Mouse (Mus musculus): ENCODE data around the gene Plekhg5.
A peak's percentile ranks its signal among the peaks of the same experiment; 100 is the strongest.

The Plekhg5 gene

DNA sequence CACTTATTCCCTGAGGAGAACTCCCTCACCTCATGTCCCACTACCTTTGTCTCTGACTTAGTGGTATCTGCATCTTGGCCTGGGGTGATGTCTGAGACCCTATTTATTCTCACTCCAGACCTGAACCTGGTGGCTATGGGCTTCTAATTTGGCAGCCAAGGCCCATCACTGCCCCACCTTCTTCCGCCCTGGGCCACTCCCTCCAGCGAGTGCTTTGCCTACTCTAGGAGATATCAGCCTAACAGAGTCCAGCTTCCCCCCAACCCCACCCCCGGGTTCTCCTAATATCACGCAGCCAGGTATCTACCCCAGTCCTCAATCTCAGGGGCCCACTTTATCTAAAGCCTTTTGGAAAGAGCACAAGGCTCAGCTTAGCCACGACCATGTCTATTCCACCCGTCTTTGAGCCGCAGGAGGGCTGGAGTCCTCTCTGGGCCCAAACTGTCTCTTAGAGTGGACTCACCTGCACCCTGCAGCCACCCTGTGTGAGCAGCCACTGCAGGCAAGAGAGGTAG lies 79.2 kb downstream of the Plekhg5 start:
- DNase-seq = no peak

GRCm38 (mm10) chr4:152151966-152152544 lies 79.8 kb downstream of the Plekhg5 start, which contains the start of gene Espn:
Gene Espn (minus strand): TSS chr4:152152371.
- DNase-seq = peak; percentile 63

DNA sequence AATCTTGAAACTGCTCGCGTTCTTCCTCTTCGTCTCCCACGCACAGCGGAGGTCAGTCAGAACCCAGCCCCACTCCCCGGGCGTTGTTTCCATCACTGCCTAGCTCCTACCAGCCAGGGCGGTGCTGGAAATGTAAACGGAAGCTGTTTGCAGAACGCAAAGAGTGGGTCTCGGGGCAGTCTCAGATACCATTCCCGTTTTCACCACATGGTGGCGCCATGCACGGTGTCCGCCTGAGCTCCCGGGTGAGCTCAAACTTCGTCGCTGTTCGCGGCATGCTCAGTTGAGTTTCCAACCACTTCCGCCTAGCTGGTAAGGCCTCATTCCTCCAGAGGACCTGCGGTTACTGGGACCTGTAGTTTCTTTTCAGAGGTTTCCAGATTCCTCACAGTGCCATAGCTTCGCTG lies 81.5 kb downstream of the Plekhg5 start:
- DNase-seq = peak; percentile 90 to 94

DNA sequence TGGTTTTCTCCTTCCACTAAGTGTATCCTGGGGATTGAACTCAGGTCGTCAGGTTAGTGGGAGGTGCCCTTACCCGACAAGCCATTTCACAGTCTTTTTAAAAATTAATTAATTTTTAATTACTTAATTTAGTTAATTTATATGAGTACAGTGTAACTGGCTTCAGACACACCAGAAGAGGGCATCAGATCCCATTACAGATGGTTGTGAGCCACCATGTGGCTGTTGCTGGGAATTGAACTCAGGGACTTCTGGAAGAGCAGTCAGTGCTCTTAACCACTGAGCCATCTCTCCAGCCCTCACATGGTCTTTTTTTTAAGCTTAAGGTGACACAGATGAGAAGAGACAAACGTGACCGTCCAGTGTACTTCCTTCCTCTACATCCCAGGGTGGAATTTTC lies 82.7 kb downstream of the Plekhg5 start:
- no peak for DNase-seq

DNA sequence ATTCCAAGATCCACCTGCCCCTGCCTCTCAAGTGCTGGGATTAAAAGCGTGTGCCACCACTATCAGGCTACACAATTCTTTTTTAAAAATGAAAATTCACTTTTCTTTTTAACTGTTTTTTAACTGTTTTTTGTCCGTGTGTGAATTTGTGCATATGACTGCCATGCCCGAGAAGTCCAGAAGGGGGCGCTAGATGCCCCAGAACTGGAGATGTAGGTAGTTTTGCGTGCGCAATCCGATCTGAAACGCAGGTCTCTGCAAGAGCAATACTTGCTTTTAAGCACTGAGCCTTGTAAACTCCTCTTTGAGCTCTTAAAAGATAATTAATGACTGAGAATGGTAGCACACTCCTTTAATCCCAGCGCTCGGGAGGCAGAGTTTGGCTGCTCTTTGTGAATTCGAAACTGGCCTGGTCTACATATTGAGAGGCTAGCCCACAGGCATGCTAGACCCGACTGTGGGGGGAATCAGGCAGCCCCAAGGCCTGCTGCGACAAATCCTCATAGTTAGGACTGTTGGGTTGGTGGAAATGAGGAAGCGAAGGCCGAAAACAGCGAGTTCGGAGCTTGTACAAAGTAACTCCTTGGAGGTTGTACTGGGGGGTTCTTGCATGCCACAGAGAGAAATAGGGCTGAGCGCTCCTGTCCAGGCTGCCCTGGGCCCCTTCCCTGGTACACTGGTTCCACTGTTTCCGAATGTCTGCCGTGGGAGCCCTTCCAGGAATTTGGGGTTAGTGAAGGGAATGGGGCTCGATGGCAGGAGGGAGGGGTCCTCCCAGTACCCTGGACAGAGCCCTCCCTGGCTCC lies 85.7 kb downstream of the Plekhg5 start:
- DNase-seq = peak; percentile 48 to 53

GRCm38 (mm10) chr4:152158585-152159284 lies 86.4 kb downstream of the Plekhg5 start, which contains the start of gene Hes2:
Gene Hes2 (plus strand): TSS chr4:152158867.
- DNase-seq = no peak

GRCm38 (mm10) chr4:152159285-152159678 lies 87.0 kb downstream of the Plekhg5 start:
- DNase-seq = no peak

- no peak for DNase-seq
Observed at GRCm38 (mm10) chr4:152160748-152161147, 88.5 kb downstream of the Plekhg5 start.

DNA sequence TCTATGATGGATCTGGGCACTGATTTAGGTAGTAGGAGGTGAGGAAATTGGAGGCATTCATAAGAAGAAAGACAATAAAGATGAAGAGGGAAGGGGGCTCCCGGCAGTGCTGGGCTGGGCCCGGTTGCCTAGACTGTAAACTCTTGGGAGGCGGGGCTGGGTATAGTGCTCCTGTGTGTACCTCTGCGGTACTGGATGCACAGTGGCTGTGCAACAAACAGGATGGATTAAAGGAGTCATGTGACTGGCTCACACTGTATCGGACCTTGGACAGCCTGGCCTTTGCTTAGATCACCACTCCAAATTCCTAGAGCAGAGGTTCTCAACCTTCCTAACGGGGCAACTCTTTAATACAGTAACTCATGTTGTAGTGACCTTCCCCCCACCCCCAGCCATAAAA lies 89.3 kb downstream of the Plekhg5 start:
- DNase-seq = no peak

DNA sequence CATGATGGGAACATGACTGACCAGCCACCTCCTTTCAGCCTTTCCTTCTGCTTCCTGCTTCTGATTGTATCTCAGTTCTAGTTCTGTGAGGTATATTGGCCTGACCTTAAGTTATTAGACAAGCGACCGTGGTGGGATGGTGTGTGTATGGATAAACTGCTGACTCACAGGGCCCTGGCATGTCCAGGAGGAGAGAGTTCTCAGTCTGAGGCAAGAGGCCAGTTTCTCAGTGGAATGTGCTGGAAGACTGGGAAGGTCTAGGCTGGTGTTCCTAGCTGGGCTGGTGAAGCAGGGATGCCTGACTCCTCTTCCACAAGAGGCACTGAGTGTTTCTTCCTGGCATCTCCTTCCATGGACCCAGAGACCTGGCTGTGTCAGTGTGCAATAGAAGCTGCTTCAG lies 90.5 kb downstream of the Plekhg5 start:
- no peak for DNase-seq
